Mouse (Mus musculus) central nervous system, embryonic 18 days (tissue): ENCODE measurements around the gene Tex50. TPM values are rescaled to one million over a fixed set of nuclear protein-coding genes. Genes with fewer than 3 reads are reported as not detected.

Source experiments
- polyA plus RNA-seq: library from polyadenylated mRNA; depleted of rRNA; stranded (reverse); fragments of >200 nt; gene quantifications from 2 replicates; pipeline ENCODE4 v1.2.3, GENCODE M21; 2012; rRNA removed

Gene Tex50
- not detected in 2 replicates for polyA plus RNA-seq

GRCm38 (mm10) chr1:161159214-161159613 lies at the start of gene Tex50:
TSS of gene Tex50 (minus strand) at chr1:161159314.

GRCm38 (mm10) chr1:161142531-161143159 lies 16.5 kb downstream of the Tex50 start, which contains the start of gene Ankrd45:
TSS of gene Ankrd45 (plus strand) at chr1:161142691.

GRCm38 (mm10) chr1:161130726-161131664 lies 28.1 kb downstream of the Tex50 start, which contains the start of gene Klhl20:
TSS of gene Klhl20 (minus strand) at chr1:161131511.

Other genes starting within 250 kb of the Tex50 start
- 0.35 and 0.48 TPM in 2 replicates for gene Serpinc1, start 180.7 kb downstream of the Tex50 start, polyA plus RNA-seq
- 9.4 and 9.7 TPM in 2 replicates for gene Zbtb37, start 124.5 kb downstream of the Tex50 start, polyA plus RNA-seq
- gene Dars2, start 88.7 kb downstream of the Tex50 start, polyA plus RNA-seq = 20.1 and 21.3 TPM in 2 replicates
- 5.2 and 5.8 TPM in 2 replicates for gene Cenpl, start 88.6 kb downstream of the Tex50 start, polyA plus RNA-seq
- 18.0 TPM in 2 replicates for gene Klhl20, start 27.8 kb downstream of the Tex50 start, polyA plus RNA-seq
- 31.6 and 31.8 TPM in 2 replicates for gene Ankrd45, start 16.6 kb downstream of the Tex50 start, polyA plus RNA-seq
- gene Prdx6, start 91.9 kb upstream of the Tex50 start, polyA plus RNA-seq = 87.4 and 93.6 TPM in 2 replicates
- gene Tnfsf4, start 236.1 kb upstream of the Tex50 start, polyA plus RNA-seq = 0.03 TPM in 1 of 2 replicates, not detected in the other